Mouse (Mus musculus) limb, embryonic 14.5 days (tissue): ENCODE measurements around the gene Oas1f. TPM values are rescaled to one million over a fixed set of nuclear protein-coding genes. Genes with fewer than 3 reads are reported as not detected.
"Not testable (repeated sequence)": the region's sequence is repeated elsewhere in the genome, so short reads cannot be mapped to it uniquely, and the experiment has no call there.

Source experiments
- ATAC-seq: fragments of 200-750 bp; cut with Nextera tagmentation; 2 replicates; pipeline ENCODE4 v1.8.0; 2017; ENCODE audit warnings: low read depth, moderate number of reproducible peaks, moderate TSS enrichment; ENCODE audit not compliant: low FRiP score
- DNase-seq: peaks from one replicate; pipeline ENCODE4 v3.0.0-alpha.2; 2015; ENCODE audit warnings: low spot score
- H3K27ac ChIP-seq: fragments of 300-500 bp; sonication (generic); replicated peaks from 2 replicates; pipeline ENCODE4 v1.5.1; 2014; ENCODE audit warnings: low read depth, mild to moderate bottlenecking, low read length, moderate library complexity, mixed read lengths
- H3K27me3 ChIP-seq: fragments of 300-500 bp; sonication (generic); 2 replicates; pipeline ENCODE4 v1.6.1; 2014; ENCODE audit warnings: low read length, mixed read lengths; ENCODE audit not compliant: control insufficient read depth, insufficient read depth
- H3K36me3 ChIP-seq: fragments of 300-500 bp; sonication (generic); 2 replicates; pipeline ENCODE4 v1.6.1; 2014; ENCODE audit warnings: mild to moderate bottlenecking, low read length, moderate library complexity, mixed read lengths; ENCODE audit not compliant: control insufficient read depth, insufficient read depth
- H3K4me1 ChIP-seq: fragments of 300-500 bp; sonication (generic); 2 replicates; pipeline ENCODE4 v1.6.1; 2014; ENCODE audit warnings: antibody characterized with exemption, low read length, mixed read lengths; ENCODE audit not compliant: control insufficient read depth, insufficient read depth
- H3K4me2 ChIP-seq: fragments of 300-500 bp; sonication (generic); replicated peaks from 2 replicates; pipeline ENCODE4 v1.6.1; 2014; ENCODE audit warnings: low read depth, mild to moderate bottlenecking, low read length, moderate library complexity; ENCODE audit not compliant: severe bottlenecking
- H3K4me3 ChIP-seq: fragments of 300-500 bp; sonication (generic); replicated peaks from 2 replicates; pipeline ENCODE4 v1.5.1; 2014; ENCODE audit warnings: low read length
- H3K9ac ChIP-seq: fragments of 300-500 bp; sonication (generic); 2 replicates; pipeline ENCODE4 v1.6.1; 2014; ENCODE audit warnings: mild to moderate bottlenecking, low read depth, low read length, moderate library complexity; ENCODE audit not compliant: severe bottlenecking
- H3K9me3 ChIP-seq: fragments of 300-500 bp; sonication (generic); 2 replicates; pipeline ENCODE4 v1.6.1; 2016; ENCODE audit warnings: low read length; ENCODE audit not compliant: control insufficient read depth
- POLR2A ChIP-seq: fragments of 200-500 bp; IDR thresholded peaks from 2 replicates; pipeline ENCODE4 v1.8.0; 2012; ENCODE audit warnings: inconsistent platforms, mild to moderate bottlenecking, moderate library complexity, borderline replicate concordance; ENCODE audit not compliant: insufficient read depth, insufficient read length; ENCODE audit errors: extremely low read depth
- WGBS: fragments of 180-500 bp; shearing (Covaris S2); extraction: QIAGEN DNeasy Blood & Tissue Kit; methylation state at CpG from one replicate; pipeline ENCODE4 v1.1.7; 2014; 5-methylcytosine and 5-hydroxymethylcytosine counted together
- polyA plus RNA-seq, 2 experiments: library from polyadenylated mRNA; depleted of rRNA in 1 of 2; stranded (reverse) in 1 of 2; unstranded in 1 of 2; fragments of >200 nt; fragmentation: Nextera tagmentation in 1 of 2; extraction: Ambion mirVana in 1 of 2; gene quantifications; 2 replicates each; pipeline versions ENCODE4 v1.2.1 to v1.2.3; 2012 to 2014

Gene Oas1f
- polyA plus RNA-seq, 2 experiments, result not detected

GRCm38 (mm10) chr5:120871469-120871868 lies 24.3 kb downstream of the Oas1f start:
- no peak for TF ChIP-seq POLR2A
- H3K9ac ChIP-seq, result no peak overlapping the region
- no peaks in the 10 kb centered on the region for H3K4me1 ChIP-seq
- DNase-seq (no peak), ATAC-seq (no peak)
- H3K27ac ChIP-seq, result no peak overlapping the region
- no peaks in the 10 kb centered on the region for H3K36me3 ChIP-seq
- no peak overlapping the region for H3K4me3 ChIP-seq
- WGBS, result 29% methylated on average over 2 of the region's 2 CpGs
- H3K9me3 ChIP-seq, result no peaks in the 10 kb centered on the region
- H3K27me3 ChIP-seq, result no peaks in the 10 kb centered on the region
- H3K4me2 ChIP-seq, result no peak overlapping the region

- 61% methylated on average over 2 of the region's 3 CpGs for WGBS
- H3K27me3 ChIP-seq, H3K36me3 ChIP-seq, H3K4me2 ChIP-seq, H3K27ac ChIP-seq, H3K4me1 ChIP-seq, H3K9ac ChIP-seq, H3K9me3 ChIP-seq, H3K4me3 ChIP-seq, ATAC-seq, DNase-seq: not testable (repeated sequence)
Measured at GRCm38 (mm10) chr5:120876839-120877238, 29.7 kb downstream of the Oas1f start.

- ATAC-seq, result not testable (repeated sequence)
Measured at GRCm38 (mm10) chr5:120877407-120877806, 30.2 kb downstream of the Oas1f start.

GRCm38 (mm10) chr5:120878803-120879202 lies 31.6 kb downstream of the Oas1f start:
- 64% methylated on average over 2 of the region's 2 CpGs for WGBS

More at GRCm38 (mm10) chr5:120877407-120877806, 30.2 kb downstream of the Oas1f start:
- not testable (repeated sequence) for H3K4me3 ChIP-seq, H3K4me2 ChIP-seq, H3K4me1 ChIP-seq, H3K9ac ChIP-seq, H3K36me3 ChIP-seq, H3K27me3 ChIP-seq, H3K27ac ChIP-seq, DNase-seq, H3K9me3 ChIP-seq
- WGBS, result 70% methylated on average over 2 of the region's 2 CpGs

GRCm38 (mm10) chr5:120881681-120882080 lies 34.5 kb downstream of the Oas1f start:
- not testable (repeated sequence) for DNase-seq, H3K4me1 ChIP-seq, H3K9ac ChIP-seq, H3K27me3 ChIP-seq, H3K27ac ChIP-seq, H3K4me2 ChIP-seq, H3K9me3 ChIP-seq, H3K36me3 ChIP-seq, H3K4me3 ChIP-seq, ATAC-seq
- 93% methylated on average over 6 of the region's 6 CpGs for WGBS

More at GRCm38 (mm10) chr5:120878803-120879202, 31.6 kb downstream of the Oas1f start:
- H3K4me3 ChIP-seq, H3K4me2 ChIP-seq, H3K9me3 ChIP-seq, H3K27me3 ChIP-seq, H3K9ac ChIP-seq, H3K4me1 ChIP-seq, H3K27ac ChIP-seq, DNase-seq, ATAC-seq, H3K36me3 ChIP-seq: not testable (repeated sequence)

- H3K27me3 ChIP-seq, H3K9me3 ChIP-seq, H3K4me3 ChIP-seq, DNase-seq, H3K4me2 ChIP-seq, H3K36me3 ChIP-seq, H3K4me1 ChIP-seq, H3K9ac ChIP-seq, ATAC-seq, H3K27ac ChIP-seq: not testable (repeated sequence)
- WGBS, result 13% methylated on average over 6 of the region's 9 CpGs
Measured at GRCm38 (mm10) chr5:120887413-120887812, 40.2 kb downstream of the Oas1f start, which contains the start of gene Oas1g. Gene Oas1g, minus strand, starts transcription at chr5:120887613.
